Mouse (Mus musculus) limb, embryonic 11.5 days (tissue): Measurements from ENCODE around the gene Wbp2nl. TPM values are rescaled to one million over a fixed set of nuclear protein-coding genes. Genes with fewer than 3 reads are reported as not detected.

Source experiments
- ATAC-seq: fragments of 200-750 bp; cut with Nextera tagmentation; 2 replicates; pipeline ENCODE4 v1.8.0; 2017; ENCODE audit warnings: low read depth; ENCODE audit not compliant: insufficient number of reproducible peaks, low FRiP score, low TSS enrichment
- DNase-seq: peaks from one replicate; pipeline ENCODE4 v3.0.0-alpha.2; 2015; ENCODE audit warnings: low spot score
- H3K27ac ChIP-seq: fragments of 300-500 bp; sonication (generic); replicated peaks from 2 replicates; pipeline ENCODE4 v1.5.1; 2014; ENCODE audit warnings: low read depth, mild to moderate bottlenecking, low read length
- H3K27me3 ChIP-seq: fragments of 300-500 bp; sonication (generic); 2 replicates; pipeline ENCODE4 v1.6.1; 2014; ENCODE audit warnings: mild to moderate bottlenecking, low read length, mixed read lengths; ENCODE audit not compliant: control insufficient read depth, insufficient read depth
- H3K36me3 ChIP-seq: fragments of 300-500 bp; sonication (generic); 2 replicates; pipeline ENCODE4 v1.6.1; 2014; ENCODE audit warnings: mild to moderate bottlenecking, low read length, moderate library complexity, mixed read lengths; ENCODE audit not compliant: control insufficient read depth, insufficient read depth
- H3K4me1 ChIP-seq: fragments of 300-500 bp; sonication (generic); 2 replicates; pipeline ENCODE4 v1.6.1; 2014; ENCODE audit warnings: low read length, mixed read lengths; ENCODE audit not compliant: control insufficient read depth, insufficient read depth
- H3K4me2 ChIP-seq: fragments of 300-500 bp; sonication (generic); 2 replicates; pipeline ENCODE4 v1.6.1; 2014; ENCODE audit warnings: low read depth, mild to moderate bottlenecking, moderate library complexity; ENCODE audit not compliant: severe bottlenecking
- H3K4me3 ChIP-seq: fragments of 300-500 bp; sonication (generic); 2 replicates; pipeline ENCODE4 v1.5.1; 2014; ENCODE audit warnings: low read depth, low read length
- H3K9ac ChIP-seq: fragments of 300-500 bp; sonication (generic); 2 replicates; pipeline ENCODE4 v1.6.1; 2014; ENCODE audit warnings: mild to moderate bottlenecking, low read length
- H3K9me3 ChIP-seq: fragments of 300-500 bp; sonication (generic); 2 replicates; pipeline ENCODE4 v1.6.1; 2016; ENCODE audit warnings: low read length; ENCODE audit not compliant: control insufficient read depth
- WGBS: fragments of 180-500 bp; shearing (Covaris S2); extraction: QIAGEN DNeasy Blood & Tissue Kit; methylation state at CpG from one replicate; pipeline ENCODE4 v1.1.7; 2014; 5-methylcytosine and 5-hydroxymethylcytosine counted together
- polyA plus RNA-seq: library from polyadenylated mRNA; unstranded; fragments of >200 nt; fragmentation: Nextera tagmentation; extraction: Ambion mirVana; gene quantifications from 2 replicates; pipeline ENCODE4 v1.2.1, GENCODE M21; 2014

The Wbp2nl gene
- polyA plus RNA-seq, 1 experiment from 2014 or later = 0.20 TPM

DNA sequence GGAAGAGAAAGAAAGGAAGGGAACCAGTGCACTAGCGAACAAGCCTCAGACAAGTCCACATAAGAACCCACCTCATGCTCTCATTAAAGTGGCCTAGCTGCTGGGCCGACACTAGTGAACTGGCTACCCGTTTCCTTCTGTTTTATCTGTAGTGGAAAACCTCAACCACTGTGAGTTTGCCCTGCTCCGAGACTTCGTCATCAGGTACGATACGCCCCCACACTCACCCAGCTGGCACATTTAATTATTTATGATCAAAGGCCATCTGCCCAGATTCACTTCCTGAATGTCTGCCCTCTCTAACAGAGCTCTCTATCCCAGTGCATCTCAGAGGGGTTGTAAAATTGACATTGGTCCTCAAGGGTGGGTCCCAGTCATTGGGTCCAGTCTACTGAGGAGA lies 8.5 kb upstream of the Wbp2nl start:
- Histone ChIP-seq H3K4me2 (no peak overlapping the region), H3K9ac (no peak overlapping the region), H3K4me1 (peaks cover 4% of the 10 kb centered on the region; the same call in 1 of the 2 replicates), H3K36me3 (peaks cover 2% of the 10 kb centered on the region; the same call in 1 of the 2 replicates), H3K27me3 (no peaks in the 10 kb centered on the region), H3K9me3 (no peaks in the 10 kb centered on the region), H3K27ac (no peak overlapping the region), H3K4me3 (no peak overlapping the region)
- no peak for ATAC-seq
- 90% methylated on average over 7 of the region's 7 CpGs for WGBS
- no peak for DNase-seq

DNA sequence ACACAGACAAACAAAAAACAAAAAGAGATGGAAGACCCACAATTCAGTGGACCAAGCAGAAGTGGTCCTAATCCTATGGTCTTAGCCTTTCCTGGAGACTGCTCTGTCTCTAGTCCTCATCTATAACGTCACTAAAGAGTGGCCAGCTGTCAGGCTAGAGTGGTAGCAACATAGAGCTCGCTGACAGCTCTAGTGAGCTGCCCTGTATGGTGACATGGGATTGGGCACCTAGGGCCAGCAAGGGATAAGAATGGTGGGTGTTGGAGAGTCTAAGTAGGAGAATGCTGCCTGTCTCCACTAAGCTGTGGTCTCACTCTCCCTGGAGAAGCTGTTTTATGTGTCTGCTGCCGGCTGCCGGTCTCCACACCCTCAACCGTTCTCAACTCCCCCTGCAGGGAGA lies 5.9 kb upstream of the Wbp2nl start:
- no peak for ATAC-seq
- no peak overlapping the region for H3K27ac ChIP-seq
- 27% methylated on average over 5 of the region's 5 CpGs for WGBS

DNA sequence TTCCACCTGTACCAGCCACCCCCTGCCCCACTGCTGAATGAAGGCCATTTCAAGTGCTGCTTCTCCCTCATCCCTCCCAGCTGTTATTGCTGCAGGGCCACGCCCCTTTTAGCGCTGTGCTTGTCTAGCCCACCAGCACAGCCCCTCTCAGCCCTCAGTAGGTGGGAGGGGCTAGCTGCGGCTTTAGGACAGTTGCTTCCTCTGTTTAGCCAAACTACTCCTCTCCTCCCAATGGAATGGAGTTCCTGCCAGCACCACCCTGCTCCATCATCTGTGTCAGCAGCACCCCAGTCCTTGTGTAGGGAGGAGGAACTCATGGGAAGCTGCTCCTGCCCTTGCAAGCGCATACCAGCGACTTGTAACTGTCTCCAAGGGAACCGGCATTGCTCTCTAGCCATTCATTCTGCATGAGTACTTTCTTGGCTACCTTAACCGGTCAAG lies 5.5 kb upstream of the Wbp2nl start:
- WGBS = 17% methylated on average over 7 of the region's 7 CpGs
- no peaks in the 10 kb centered on the region for H3K9me3 ChIP-seq
- 0 out of 2 replicates have a peak overlapping the region, but pooled peaks have one; percentile 11 for H3K4me2 ChIP-seq
- H3K4me1 ChIP-seq = peaks cover 4% of the 10 kb centered on the region; the same call in 1 of the 2 replicates
- no peak overlapping the region for H3K9ac ChIP-seq
- no peaks in the 10 kb centered on the region for H3K27me3 ChIP-seq
- no peak overlapping the region for H3K4me3 ChIP-seq
- peaks cover 2% of the 10 kb centered on the region; the same call in 1 of the 2 replicates for H3K36me3 ChIP-seq
- DNase-seq = peak; percentile 44
- peak; percentile 39; the same call in 1 of the 2 replicates for ATAC-seq
- H3K27ac ChIP-seq = no peak overlapping the region

More for the DNA sequence above, 5.9 kb upstream of the Wbp2nl start:
- 0 out of 2 replicates have a peak overlapping the region, but pooled peaks have one; percentile 11 for H3K4me2 ChIP-seq
- peaks cover 2% of the 10 kb centered on the region; the same call in 1 of the 2 replicates for H3K36me3 ChIP-seq
- H3K4me1 ChIP-seq = peaks cover 4% of the 10 kb centered on the region; the same call in 1 of the 2 replicates
- no peak overlapping the region for H3K9ac ChIP-seq
- no peak for DNase-seq
- no peak overlapping the region for H3K4me3 ChIP-seq
- H3K9me3 ChIP-seq = no peaks in the 10 kb centered on the region
- no peaks in the 10 kb centered on the region for H3K27me3 ChIP-seq

DNA sequence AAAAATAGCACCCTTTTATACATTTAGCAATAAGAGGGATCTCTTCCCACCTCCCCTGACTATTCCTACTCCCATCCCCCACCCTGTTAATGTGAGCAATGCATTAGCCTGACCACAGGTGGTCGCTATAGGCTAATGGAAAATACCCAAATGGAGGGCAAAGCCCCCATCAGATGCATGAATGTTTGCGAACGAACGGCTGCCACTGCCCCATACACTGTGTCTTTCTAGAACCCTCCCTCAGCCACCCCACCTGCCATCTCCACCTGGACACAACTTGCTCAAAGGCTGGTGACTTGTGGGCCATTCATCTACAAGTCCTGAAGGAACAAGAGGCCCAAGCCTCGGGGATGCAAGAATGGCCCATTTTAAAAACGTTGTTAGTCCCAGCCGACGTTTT lies 4.7 kb upstream of the Wbp2nl start:
- H3K9ac ChIP-seq = no peak overlapping the region
- no peaks in the 10 kb centered on the region for H3K27me3 ChIP-seq
- H3K27ac ChIP-seq = no peak overlapping the region
- DNase-seq = peak; percentile 41
- no peak overlapping the region for H3K4me2 ChIP-seq
- H3K9me3 ChIP-seq = no peaks in the 10 kb centered on the region
- no peak overlapping the region for H3K4me3 ChIP-seq
- H3K4me1 ChIP-seq = peaks cover 4% of the 10 kb centered on the region; the same call in 1 of the 2 replicates
- 59% methylated on average over 8 of the region's 8 CpGs for WGBS
- ATAC-seq = no peak
- H3K36me3 ChIP-seq = peaks cover 2% of the 10 kb centered on the region; the same call in 1 of the 2 replicates

DNA sequence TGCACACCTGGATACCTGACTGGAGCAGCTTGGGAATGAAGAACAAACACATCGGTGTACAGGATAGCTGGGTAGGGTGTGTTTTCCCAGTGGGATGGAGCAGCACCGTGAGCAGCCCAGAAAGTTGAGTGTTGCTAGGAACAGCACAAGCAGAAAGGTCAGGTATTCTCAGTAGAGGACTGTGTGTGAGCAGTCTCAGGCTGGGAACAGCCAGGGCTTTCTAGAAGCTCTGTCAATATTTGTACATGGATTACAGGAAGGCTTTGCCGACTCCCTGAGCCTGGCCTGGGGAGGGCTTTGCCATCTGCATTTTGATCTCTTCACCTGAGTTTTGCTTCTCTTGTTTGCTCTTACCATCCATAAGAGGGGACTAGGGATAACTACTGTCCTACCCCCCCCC lies 8.4 kb downstream of the Wbp2nl start:
- DNase-seq (no peak), ATAC-seq (no peak)
- H3K9ac ChIP-seq = no peak overlapping the region
- H3K9me3 ChIP-seq = no peaks in the 10 kb centered on the region
- no peaks in the 10 kb centered on the region for H3K4me1 ChIP-seq
- H3K4me3 ChIP-seq = no peak overlapping the region
- 84% methylated on average over 3 of the region's 3 CpGs for WGBS
- no peak overlapping the region for H3K4me2 ChIP-seq
- H3K27me3 ChIP-seq = no peaks in the 10 kb centered on the region
- H3K36me3 ChIP-seq = no peaks in the 10 kb centered on the region
- no peak overlapping the region for H3K27ac ChIP-seq

DNA sequence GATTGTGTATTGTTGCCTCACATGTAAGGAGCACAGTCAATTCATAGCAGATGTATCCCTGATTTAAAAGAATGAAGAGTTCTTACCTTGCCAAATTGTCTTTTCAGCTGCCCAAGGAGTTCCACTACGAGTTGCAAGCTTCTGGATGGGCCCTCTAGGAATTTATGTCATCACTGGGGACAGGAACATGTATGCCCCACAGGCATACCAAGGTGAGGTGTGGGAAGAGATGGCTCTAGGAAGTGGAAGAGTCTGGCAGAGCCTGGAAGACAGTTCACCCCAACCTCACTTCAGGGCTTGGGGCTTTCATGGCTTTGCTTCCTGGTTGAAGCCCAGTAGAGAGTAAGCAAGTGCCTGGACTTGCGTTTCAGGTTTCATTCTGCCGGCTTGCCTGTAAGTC lies 9.7 kb downstream of the Wbp2nl start:
- no peak overlapping the region for H3K4me3 ChIP-seq
- H3K9ac ChIP-seq = no peak overlapping the region
- no peak overlapping the region for H3K27ac ChIP-seq
- no peak for ATAC-seq
- H3K9me3 ChIP-seq = no peaks in the 10 kb centered on the region
- no peaks in the 10 kb centered on the region for H3K4me1 ChIP-seq
- WGBS = 72% methylated on average over 3 of the region's 3 CpGs
- no peak overlapping the region for H3K4me2 ChIP-seq
- no peaks in the 10 kb centered on the region for H3K27me3 ChIP-seq
- no peaks in the 10 kb centered on the region for H3K36me3 ChIP-seq
- no peak for DNase-seq

DNA sequence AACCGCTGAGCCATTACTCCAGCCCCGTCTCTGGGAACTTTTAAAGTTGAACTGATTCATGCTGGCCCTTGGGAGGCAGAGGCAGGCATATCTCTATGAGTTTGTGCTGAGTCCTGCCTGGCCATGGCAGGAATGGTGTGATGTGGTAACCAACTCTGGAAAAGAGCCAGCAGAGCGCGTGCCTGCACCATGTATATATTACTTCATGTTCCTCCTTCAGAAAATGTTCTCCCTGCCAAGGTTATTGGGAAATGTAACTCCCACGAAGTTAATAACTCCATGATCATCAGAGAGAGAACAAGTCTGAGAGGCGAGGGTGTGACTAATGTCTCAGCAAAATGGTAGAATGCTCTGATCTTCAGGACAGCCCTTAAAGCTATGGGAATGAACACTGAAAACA lies 19.1 kb downstream of the Wbp2nl start:
- Histone ChIP-seq H3K36me3 (no peaks in the 10 kb centered on the region), H3K9me3 (no peaks in the 10 kb centered on the region), H3K4me1 (no peaks in the 10 kb centered on the region), H3K27me3 (no peaks in the 10 kb centered on the region), H3K4me3 (no peak overlapping the region), H3K9ac (no peak overlapping the region), H3K4me2 (no peak overlapping the region), H3K27ac (no peak overlapping the region)
- ATAC-seq (no peak), DNase-seq (no peak)
- 83% methylated on average over 6 of the region's 6 CpGs for WGBS

DNA sequence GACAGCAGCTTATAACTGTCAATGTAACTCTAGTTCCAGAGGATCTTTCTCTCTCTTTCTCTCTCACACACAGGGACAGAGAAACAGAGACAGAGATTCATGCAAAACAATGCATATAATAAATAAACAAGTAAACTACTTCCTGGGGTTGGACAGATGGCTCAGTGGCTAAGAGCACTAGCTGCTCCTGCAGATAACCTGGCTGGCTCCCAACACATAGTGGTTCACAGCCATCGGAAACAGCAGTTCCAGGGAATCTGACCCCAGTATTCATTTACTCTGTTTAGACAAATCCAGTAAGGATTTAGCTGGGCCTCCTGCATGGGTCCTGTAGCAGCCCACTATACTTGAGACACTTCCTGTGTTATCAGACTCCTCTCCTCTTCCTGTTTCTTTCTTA lies 20.9 kb downstream of the Wbp2nl start:
- H3K9ac ChIP-seq = no peak overlapping the region
- H3K27me3 ChIP-seq = no peaks in the 10 kb centered on the region
- no peak for DNase-seq
- no peak overlapping the region for H3K4me2 ChIP-seq
- H3K27ac ChIP-seq = no peak overlapping the region
- no peaks in the 10 kb centered on the region for H3K9me3 ChIP-seq
- no peaks in the 10 kb centered on the region for H3K4me1 ChIP-seq
- ATAC-seq = no peak
- no peak overlapping the region for H3K4me3 ChIP-seq
- no peaks in the 10 kb centered on the region for H3K36me3 ChIP-seq
- WGBS = 86% methylated on average over 1 of the region's 1 CpGs

DNA sequence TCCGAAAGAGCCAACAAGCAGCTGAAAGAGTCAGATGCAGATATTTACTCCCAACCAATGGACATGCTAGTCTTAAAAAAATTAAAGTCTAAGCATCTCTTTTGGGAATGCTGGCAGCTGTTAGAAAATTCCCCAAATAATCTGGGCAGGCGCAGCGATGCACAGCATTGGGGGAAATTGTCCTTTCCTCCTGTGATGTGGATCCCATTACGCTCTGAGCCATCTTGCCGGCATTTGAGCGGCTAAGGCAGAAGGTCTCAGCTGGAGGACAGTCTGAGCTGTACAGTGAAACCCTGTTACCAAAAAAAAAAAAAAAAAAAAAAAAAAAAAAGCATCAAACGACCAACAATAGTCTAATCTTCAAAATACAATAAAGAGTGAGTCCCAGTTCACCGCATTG lies 23.4 kb downstream of the Wbp2nl start:
- no peaks in the 10 kb centered on the region for H3K36me3 ChIP-seq
- 83% methylated on average over 8 of the region's 8 CpGs for WGBS
- no peak overlapping the region for H3K4me2 ChIP-seq

More for the DNA sequence above, 23.4 kb downstream of the Wbp2nl start:
- no peak overlapping the region for H3K27ac ChIP-seq
- no peaks in the 10 kb centered on the region for H3K27me3 ChIP-seq
- no peak for ATAC-seq
- no peak overlapping the region for H3K4me3 ChIP-seq
- H3K4me1 ChIP-seq = no peaks in the 10 kb centered on the region
- no peak overlapping the region for H3K9ac ChIP-seq
- no peak for DNase-seq
- no peaks in the 10 kb centered on the region for H3K9me3 ChIP-seq
